Mouse (Mus musculus) forebrain, embryonic 10.5 days (tissue): ENCODE data around the gene Adamtsl3. TPM values are rescaled to one million over a fixed set of nuclear protein-coding genes. Genes with fewer than 3 reads are reported as not detected.
"Not testable (repeated sequence)": the region's sequence is repeated elsewhere in the genome, so short reads cannot be mapped to it uniquely, and the experiment has no call there.

Experiments
- DNase-seq: peaks from one replicate; pipeline ENCODE4 v3.0.0-alpha.2; 2017; ENCODE audit warnings: low spot score; ENCODE audit errors: extremely low spot score
- H3K27ac ChIP-seq: fragments of 300-500 bp; sonication (generic); 2 replicates; pipeline ENCODE4 v1.5.1; 2016; ENCODE audit warnings: mild to moderate bottlenecking
- H3K27me3 ChIP-seq: fragments of 300-500 bp; sonication (generic); 2 replicates; pipeline ENCODE4 v1.6.1; 2016; ENCODE audit warnings: mild to moderate bottlenecking; ENCODE audit not compliant: poor library complexity, severe bottlenecking
- H3K36me3 ChIP-seq: fragments of 300-500 bp; sonication (generic); replicated peaks from 2 replicates; pipeline ENCODE4 v1.6.1; 2016; ENCODE audit warnings: mild to moderate bottlenecking, moderate library complexity
- H3K4me1 ChIP-seq: fragments of 300-500 bp; sonication (generic); 2 replicates; pipeline ENCODE4 v1.6.1; 2016
- H3K4me3 ChIP-seq: fragments of 300-500 bp; sonication (generic); 2 replicates; pipeline ENCODE4 v1.5.1; 2016; ENCODE audit warnings: mild to moderate bottlenecking, moderate library complexity
- H3K9me3 ChIP-seq: fragments of 300-500 bp; sonication (generic); 2 replicates; pipeline ENCODE4 v1.6.1; 2016; ENCODE audit warnings: mild to moderate bottlenecking, moderate library complexity
- WGBS: fragments of 180-500 bp; shearing (Covaris S2); methylation state at CpG from one replicate; pipeline ENCODE4 v1.1.7; 2016; 5-methylcytosine and 5-hydroxymethylcytosine counted together
- polyA plus RNA-seq: library from polyadenylated mRNA; unstranded; fragments of >200 nt; fragmentation: Nextera tagmentation; extraction: Ambion mirVana; gene quantifications from 2 replicates; pipeline ENCODE4 v1.2.1, GENCODE M21; 2016

Gene Adamtsl3
- polyA plus RNA-seq, 1 experiment from 2014 or later: not detected

- Histone ChIP-seq H3K36me3 (no peaks in the 10 kb centered on the region), H3K4me1 (peaks cover 10% of the 10 kb centered on the region; the same call in 1 of the 2 replicates), H3K9me3 (no peaks in the 10 kb centered on the region), H3K4me3 (no peak overlapping the region), H3K27ac (no peak overlapping the region), H3K27me3 (no peaks in the 10 kb centered on the region)
- no peak for DNase-seq
- WGBS: 55% methylated on average over 4 of the region's 5 CpGs
Observed at GRCm38 (mm10) chr7:82396869-82397268, 61.4 kb downstream of the Adamtsl3 start.

- Histone ChIP-seq H3K9me3 (no peaks in the 10 kb centered on the region), H3K4me1 (peaks cover 10% of the 10 kb centered on the region; the same call in 1 of the 2 replicates), H3K36me3 (no peaks in the 10 kb centered on the region), H3K4me3 (no peak overlapping the region), H3K27me3 (no peaks in the 10 kb centered on the region), H3K27ac (no peak overlapping the region)
- DNase-seq: no peak
- 80% methylated on average over 8 of the region's 8 CpGs for WGBS
Observed at GRCm38 (mm10) chr7:82397632-82398031, 62.1 kb downstream of the Adamtsl3 start.

DNA sequence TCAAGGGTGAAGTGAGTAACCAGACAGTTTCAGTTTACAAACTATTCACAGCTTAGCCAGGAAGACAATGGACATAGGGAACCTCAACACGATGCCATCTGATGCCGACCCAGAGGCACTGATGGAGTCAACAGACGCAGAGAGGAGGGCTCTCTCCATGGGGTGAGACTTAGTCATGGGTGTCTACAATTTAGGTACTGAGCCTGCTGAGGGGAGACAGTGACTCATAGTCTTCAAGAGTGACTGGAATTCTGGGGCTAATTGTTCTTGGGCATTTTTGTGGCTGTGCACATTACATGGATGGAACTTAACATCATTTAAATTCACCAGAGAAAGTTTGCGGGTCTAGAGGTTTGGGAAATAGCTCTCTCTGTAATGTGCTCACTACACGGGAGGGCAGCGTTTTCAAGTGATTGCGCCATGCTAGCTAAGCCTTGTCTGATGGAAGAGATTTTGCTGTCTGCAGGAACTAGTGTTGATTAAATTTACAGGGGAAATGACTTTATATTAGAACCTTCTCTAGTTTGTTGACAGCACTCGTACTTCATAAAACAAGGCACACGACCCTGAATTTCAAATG, 70.1 kb downstream of the Adamtsl3 start:
- H3K9me3 ChIP-seq: no peaks in the 10 kb centered on the region
- no peak for DNase-seq
- no peak overlapping the region for H3K4me3 ChIP-seq
- H3K27me3 ChIP-seq: no peaks in the 10 kb centered on the region
- no peaks in the 10 kb centered on the region for H3K36me3 ChIP-seq
- no peak overlapping the region for H3K27ac ChIP-seq
- WGBS: 91% methylated on average over 9 of the region's 9 CpGs
- no peaks in the 10 kb centered on the region for H3K4me1 ChIP-seq

- Histone ChIP-seq H3K36me3 (no peaks in the 10 kb centered on the region), H3K27me3 (no peaks in the 10 kb centered on the region), H3K27ac (no peak overlapping the region), H3K4me1 (no peaks in the 10 kb centered on the region), H3K4me3 (no peak overlapping the region), H3K9me3 (no peaks in the 10 kb centered on the region)
- 87% methylated on average over 4 of the region's 4 CpGs for WGBS
- no peak for DNase-seq
Observed at GRCm38 (mm10) chr7:82410966-82411365, 75.5 kb downstream of the Adamtsl3 start.

DNA sequence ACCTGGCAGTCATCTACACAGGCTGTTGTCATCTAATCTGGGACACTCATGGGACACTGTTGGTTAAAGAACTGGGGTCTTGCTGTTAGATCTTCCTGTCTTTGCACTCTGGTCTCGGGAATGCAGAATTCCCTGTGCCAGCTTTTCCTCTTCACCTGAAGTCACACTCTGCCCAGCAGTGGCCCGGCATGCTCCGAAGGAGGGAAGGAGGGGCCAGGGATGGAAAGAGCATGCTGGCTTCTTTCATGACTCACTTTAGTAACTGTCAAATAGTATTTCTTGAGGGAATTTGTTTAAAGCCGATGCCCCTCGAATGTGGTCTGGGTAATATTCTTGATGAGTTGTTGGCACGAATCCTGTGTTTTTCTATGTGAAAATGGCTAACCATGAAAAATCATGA, 81.2 kb downstream of the Adamtsl3 start:
- Histone ChIP-seq H3K4me1 (no peaks in the 10 kb centered on the region), H3K27me3 (no peaks in the 10 kb centered on the region), H3K36me3 (no peaks in the 10 kb centered on the region), H3K9me3 (no peaks in the 10 kb centered on the region), H3K27ac (no peak overlapping the region), H3K4me3 (no peak overlapping the region)
- no peak for DNase-seq
- 91% methylated on average over 6 of the region's 6 CpGs for WGBS

DNA sequence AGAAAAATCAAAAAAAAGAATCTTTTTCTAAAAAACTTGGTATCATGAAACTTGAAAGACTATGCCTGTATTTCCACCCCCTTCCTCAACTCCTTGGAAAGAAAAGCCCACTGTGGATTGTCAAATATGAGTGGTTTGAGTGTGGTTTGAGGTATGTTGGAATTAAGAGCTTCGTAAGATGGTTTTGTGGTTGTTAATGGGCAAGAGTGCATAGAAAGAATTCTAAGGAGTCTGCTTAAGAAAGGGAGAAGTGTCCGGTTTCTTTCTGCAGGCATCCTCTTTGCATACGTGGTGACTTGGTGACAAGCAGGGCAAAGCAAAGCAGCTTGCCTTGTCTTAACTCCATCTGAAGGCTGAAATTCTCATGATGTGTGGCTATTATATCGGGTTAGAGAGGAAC, 81.6 kb downstream of the Adamtsl3 start:
- no peak overlapping the region for H3K4me3 ChIP-seq
- no peak overlapping the region for H3K27ac ChIP-seq
- no peaks in the 10 kb centered on the region for H3K27me3 ChIP-seq
- H3K36me3 ChIP-seq: no peaks in the 10 kb centered on the region
- H3K9me3 ChIP-seq: no peaks in the 10 kb centered on the region
- no peak for DNase-seq
- WGBS: 86% methylated on average over 4 of the region's 4 CpGs
- H3K4me1 ChIP-seq: no peaks in the 10 kb centered on the region

DNA sequence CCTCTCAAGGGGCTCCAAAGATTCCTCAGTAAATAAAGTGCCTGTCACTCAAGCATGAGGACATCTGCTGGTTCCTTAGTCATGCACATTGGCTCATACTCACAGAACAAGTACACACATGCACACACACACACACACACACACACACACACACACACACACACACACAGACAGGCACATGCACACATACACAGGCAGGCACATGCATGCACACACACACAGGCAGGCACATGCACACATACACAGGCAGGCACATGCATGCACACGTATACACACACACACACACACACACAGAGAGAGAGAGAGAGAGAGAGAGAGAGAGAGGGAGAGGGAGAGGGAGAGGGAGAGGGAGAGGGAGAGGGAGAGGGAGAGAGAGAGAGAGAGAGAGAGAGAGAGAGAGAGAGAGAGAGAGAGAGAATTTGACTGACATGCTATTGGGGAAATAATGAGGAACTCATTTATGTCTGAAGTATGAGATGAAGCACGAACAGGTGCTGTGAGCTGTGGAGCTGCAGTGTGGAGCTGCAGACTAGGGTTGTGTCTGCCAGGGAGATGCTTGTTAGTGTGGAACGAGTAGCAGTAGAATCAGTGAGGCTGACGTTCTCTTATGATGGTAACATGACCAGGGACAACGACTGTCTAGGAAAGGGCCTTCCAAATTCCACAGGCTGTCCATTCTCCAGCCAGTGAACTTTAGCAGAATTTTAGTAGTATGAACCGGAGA, 85.0 kb downstream of the Adamtsl3 start:
- H3K4me1 ChIP-seq, DNase-seq, H3K27me3 ChIP-seq, H3K27ac ChIP-seq, H3K9me3 ChIP-seq, H3K36me3 ChIP-seq, H3K4me3 ChIP-seq: not testable (repeated sequence)
- WGBS: 84% methylated on average over 5 of the region's 6 CpGs

GRCm38 (mm10) chr7:82422561-82422960, 87.1 kb downstream of the Adamtsl3 start:
- no peak for DNase-seq
- Histone ChIP-seq H3K27ac (no peak overlapping the region), H3K4me3 (no peak overlapping the region), H3K9me3 (no peaks in the 10 kb centered on the region), H3K27me3 (no peaks in the 10 kb centered on the region), H3K36me3 (no peaks in the 10 kb centered on the region), H3K4me1 (no peaks in the 10 kb centered on the region)
- WGBS: 83% methylated on average over 3 of the region's 3 CpGs

DNA sequence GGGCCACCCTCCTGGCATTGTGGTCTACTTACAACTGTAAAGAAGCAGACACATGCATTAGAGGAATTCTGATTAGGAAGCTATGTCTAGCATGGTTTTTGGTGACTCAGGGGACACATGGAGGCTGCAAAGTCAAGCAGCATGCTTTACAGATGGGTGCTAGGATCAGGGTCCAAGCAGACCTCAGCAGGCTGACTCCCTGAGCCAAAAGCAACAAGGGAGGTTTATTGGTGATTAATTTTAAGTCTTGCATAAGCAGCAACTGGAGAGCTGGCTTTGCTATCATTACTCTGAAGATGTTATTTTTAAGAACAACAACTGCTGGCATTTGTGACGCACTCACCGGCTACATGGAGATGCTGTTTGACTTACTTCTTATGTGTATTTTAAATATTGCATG, 88.1 kb downstream of the Adamtsl3 start:
- DNase-seq: no peak
- no peaks in the 10 kb centered on the region for H3K4me1 ChIP-seq
- no peaks in the 10 kb centered on the region for H3K36me3 ChIP-seq
- H3K9me3 ChIP-seq: no peaks in the 10 kb centered on the region
- H3K4me3 ChIP-seq: no peak overlapping the region
- no peaks in the 10 kb centered on the region for H3K27me3 ChIP-seq
- no peak overlapping the region for H3K27ac ChIP-seq
- WGBS: 94% methylated on average over 2 of the region's 2 CpGs

DNA sequence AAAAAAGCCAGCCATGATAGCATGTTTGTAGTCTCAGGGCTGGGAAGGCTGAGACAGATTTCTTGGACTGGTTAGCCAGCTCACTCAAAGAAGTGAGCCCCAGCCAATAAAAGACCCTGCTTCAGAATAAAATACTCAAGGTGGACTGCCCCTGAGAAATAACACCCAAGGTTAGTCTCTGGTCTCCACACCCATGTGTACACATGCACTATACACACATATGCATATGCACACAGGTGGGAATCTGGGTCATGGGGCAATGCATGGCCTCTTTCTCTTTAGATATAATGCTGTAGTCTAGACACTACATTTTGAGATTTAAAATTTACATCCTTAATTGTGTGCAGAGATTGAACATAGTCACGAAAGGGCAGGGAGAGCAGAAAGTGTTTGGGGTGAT, 88.8 kb downstream of the Adamtsl3 start:
- no peak for DNase-seq
- H3K4me3 ChIP-seq: no peak overlapping the region
- H3K27me3 ChIP-seq: no peaks in the 10 kb centered on the region
- H3K36me3 ChIP-seq: no peaks in the 10 kb centered on the region
- no peaks in the 10 kb centered on the region for H3K9me3 ChIP-seq
- 88% methylated on average over 1 of the region's 1 CpGs for WGBS
- H3K4me1 ChIP-seq: no peaks in the 10 kb centered on the region
- no peak overlapping the region for H3K27ac ChIP-seq

GRCm38 (mm10) chr7:82425374-82425773, 89.9 kb downstream of the Adamtsl3 start:
- Histone ChIP-seq H3K4me3 (no peak overlapping the region), H3K4me1 (no peaks in the 10 kb centered on the region), H3K27me3 (no peaks in the 10 kb centered on the region), H3K9me3 (no peaks in the 10 kb centered on the region), H3K36me3 (no peaks in the 10 kb centered on the region), H3K27ac (no peak overlapping the region)
- DNase-seq: no peak
- WGBS: 89% methylated on average over 11 of the region's 11 CpGs

DNA sequence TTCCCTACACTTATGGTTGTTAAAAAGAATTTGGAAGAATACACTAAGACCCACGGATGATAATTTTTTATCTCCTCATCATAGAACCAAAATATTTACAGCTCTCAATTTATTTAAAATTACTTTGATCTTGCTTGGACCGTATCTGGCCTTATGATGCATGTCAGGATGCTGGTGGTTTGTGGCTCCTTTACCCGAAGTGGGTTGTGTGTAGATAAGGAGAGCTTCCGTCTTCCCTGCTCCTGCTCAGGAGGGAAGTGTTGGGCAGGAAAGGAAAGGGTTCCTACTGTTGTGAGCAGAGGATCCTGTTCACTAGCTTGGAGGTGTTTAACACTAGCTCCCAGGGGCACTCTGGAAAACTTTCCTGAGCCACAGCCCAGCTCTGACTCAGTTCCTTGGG, 94.0 kb downstream of the Adamtsl3 start:
- H3K27ac ChIP-seq: no peak overlapping the region
- no peak overlapping the region for H3K4me3 ChIP-seq
- no peaks in the 10 kb centered on the region for H3K4me1 ChIP-seq
- no peaks in the 10 kb centered on the region for H3K36me3 ChIP-seq
- no peak for DNase-seq
- WGBS: 83% methylated on average over 4 of the region's 4 CpGs
- no peaks in the 10 kb centered on the region for H3K27me3 ChIP-seq
- no peaks in the 10 kb centered on the region for H3K9me3 ChIP-seq

DNA sequence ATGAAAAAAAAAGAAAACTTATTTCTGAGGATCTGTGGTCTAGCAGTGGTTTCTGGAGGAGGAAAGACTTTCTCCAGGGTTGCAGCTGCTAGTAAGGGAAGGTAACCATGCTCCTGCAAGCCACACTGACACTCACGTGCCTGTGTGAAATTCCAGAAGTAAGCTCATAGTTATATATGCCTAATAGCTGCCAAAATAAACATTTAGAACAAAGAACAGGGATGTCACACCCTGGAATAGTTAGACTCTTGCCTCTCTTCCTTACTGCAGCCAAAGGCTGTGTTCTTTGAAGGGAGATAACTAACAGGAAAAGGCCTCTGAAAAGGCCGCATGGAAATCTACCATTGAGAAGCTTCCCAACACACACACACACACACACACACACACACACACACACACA, 96.1 kb downstream of the Adamtsl3 start:
- Histone ChIP-seq H3K36me3 (no peaks in the 10 kb centered on the region), H3K27ac (no peak overlapping the region), H3K9me3 (no peaks in the 10 kb centered on the region), H3K4me3 (no peak overlapping the region), H3K4me1 (no peaks in the 10 kb centered on the region), H3K27me3 (no peaks in the 10 kb centered on the region)
- 65% methylated on average over 2 of the region's 2 CpGs for WGBS
- DNase-seq: no peak
